14 mouse cellular contexts compared by ENCODE assay signal in genomic region chr10:127115068-127115467, GRCm38 (mm10). TPM values are rescaled to one million over a fixed set of nuclear protein-coding genes. Genes with fewer than 3 reads are reported as not detected.
DNase-seq lines count a peak whose midpoint lies in the region; ATAC-seq and TF ChIP-seq lines count a peak whose summit lies in the region.
"Had no signal": no experiment of that assay in that cellular context is flagged by ENCODE, and none has a peak within 500 bp of the region (broad histone marks: within the 10 kb centered on the region; RNA-seq: fewer than 3 reads in every experiment).

No protein-coding gene starts in this region.

- no peaks in the 10 kb centered on the region for H3K27me3 ChIP-seq in kidney, postnatal 0 days (ENCODE audit: insufficient read depth, low read length)
- H3K27me3 ChIP-seq: limb, embryonic 15.5 days had no signal

- H3K36me3 ChIP-seq in kidney, postnatal 0 days (ENCODE audit: insufficient read depth, low read length), result peaks cover 26% of the 10 kb centered on the region; the same call in 1 of the 2 replicates

- 79% methylated on average over 2 of the region's 2 CpGs for WGBS in kidney, postnatal 0 days

- H3K4me3 ChIP-seq in kidney, postnatal 0 days (replicated peaks; ENCODE audit: low read depth, low read length), result no peak overlapping the region
- H3K4me3 ChIP-seq: limb, embryonic 15.5 days had no signal

- TF ChIP-seq CTCF in kidney, postnatal 0 days (IDR thresholded peaks at IDR 0.05; ENCODE audit: low read depth), result peak; percentile 46; the same call in 1 of the 2 replicates

- no peak for DNase-seq in kidney, postnatal 0 days (ENCODE audit: low spot score)
- DNase-seq in kidney, postnatal 4 days, result no peak
- DNase-seq in 3134 (ENCODE audit: extremely low read depth, insufficient read length, low spot score) (peak; percentile 44), A20 (ENCODE audit: low read depth, low spot score) (peak; percentile 53), ZHBTc4 (ENCODE audit: low read depth, low spot score) (peak; percentile 53)
- no peak for DNase-seq in ovary, postnatal 14 days (ENCODE audit: low spot score)
- DNase-seq in adrenal gland, postnatal 10 days, result no peak
- no peak for DNase-seq in urinary bladder, adult 18-20 months (ENCODE audit: low spot score in 2 of 2)
- DNase-seq: adrenal gland, postnatal 25 days; heart, adult 18-20 months; heart, postnatal 36 days; kidney, adult 11 months; right cerebral cortex, postnatal 25 days had no signal

- no peaks in the 10 kb centered on the region; the same call in 1 of the 2 replicates for H3K4me1 ChIP-seq in kidney, postnatal 0 days (replicated peaks; ENCODE audit: insufficient read depth, low read length)

- H3K4me2 ChIP-seq in kidney, postnatal 0 days (ENCODE audit: low read length), result no peak overlapping the region
- H3K4me2 ChIP-seq: limb, embryonic 15.5 days had no signal

- ATAC-seq in kidney, postnatal 0 days (replicated peaks; ENCODE audit: low FRiP score, low read depth), result no peak

- no peaks in the 10 kb centered on the region for H3K9me3 ChIP-seq in kidney, postnatal 0 days (replicated peaks; ENCODE audit: low read length)
- H3K9me3 ChIP-seq: limb, embryonic 15.5 days had no signal

- no peak overlapping the region for H3K9ac ChIP-seq in kidney, postnatal 0 days (ENCODE audit: low read depth, low read length)
- H3K9ac ChIP-seq: limb, embryonic 15.5 days had no signal

- H3K27ac ChIP-seq in kidney, postnatal 0 days, result no peak overlapping the region
- H3K27ac ChIP-seq: limb, embryonic 15.5 days had no signal

RNA-seq across cellular contexts. Expression of gene Os9, which starts 5.9 kb away (rescaled TPM):
- 107 and 114 TPM in 2 replicates for polyA plus RNA-seq in kidney, postnatal 0 days (2015; fragmentation: Nextera tagmentation; extraction: Ambion mirVana)
- total RNA-seq in adrenal gland, postnatal 10 days (2021), result 10 to 100 TPM; 82.0 to 88.6 TPM

RNA-seq across cellular contexts. Expression of gene Agap2, which starts 40.0 kb away (rescaled TPM):
- polyA plus RNA-seq in kidney, postnatal 0 days (2015; fragmentation: Nextera tagmentation; extraction: Ambion mirVana), result 0.04 and 0.09 TPM in 2 replicates
- 1 to 10 TPM; 5.7 to 6.2 TPM for total RNA-seq in adrenal gland, postnatal 10 days (2021)

RNA-seq across cellular contexts. Expression of gene Tspan31, which starts 45.0 kb away (rescaled TPM):
- 157 and 171 TPM in 2 replicates for polyA plus RNA-seq in kidney, postnatal 0 days (2015; fragmentation: Nextera tagmentation; extraction: Ambion mirVana)
- 10 to 100 TPM; 81.7 to 94.3 TPM for total RNA-seq in adrenal gland, postnatal 10 days (2021)

RNA-seq across cellular contexts. Expression of gene B4galnt1, which starts 50.0 kb away (rescaled TPM):
- polyA plus RNA-seq in kidney, postnatal 0 days (2015; fragmentation: Nextera tagmentation; extraction: Ambion mirVana), result 15.0 and 16.4 TPM in 2 replicates
- 10 to 100 TPM; 12.7 to 16.3 TPM for total RNA-seq in adrenal gland, postnatal 10 days (2021)

RNA-seq across cellular contexts. Expression of gene Cdk4, which starts 51.7 kb away (rescaled TPM):
- 1,113 and 1,153 TPM in 2 replicates for polyA plus RNA-seq in kidney, postnatal 0 days (2015; fragmentation: Nextera tagmentation; extraction: Ambion mirVana)
- total RNA-seq in adrenal gland, postnatal 10 days (2021), result 100 to 1,000 TPM; 267 to 302 TPM

Comparison
In these comparisons a context has a peak if more than half of its experiments do, and no peak if none do; other contexts are left out.
1. DNase-seq: peak in 3134 (single experiment), A20 (single experiment) and ZHBTc4 (single experiment); none in kidney, postnatal 0 days (single experiment), kidney, postnatal 4 days (0 of 2), ovary, postnatal 14 days (single experiment), adrenal gland, postnatal 10 days (single experiment) and urinary bladder, adult 18-20 months (0 of 2).